Comparison of ENCODE assay signal across 8 mouse cellular contexts in the genomic region with DNA sequence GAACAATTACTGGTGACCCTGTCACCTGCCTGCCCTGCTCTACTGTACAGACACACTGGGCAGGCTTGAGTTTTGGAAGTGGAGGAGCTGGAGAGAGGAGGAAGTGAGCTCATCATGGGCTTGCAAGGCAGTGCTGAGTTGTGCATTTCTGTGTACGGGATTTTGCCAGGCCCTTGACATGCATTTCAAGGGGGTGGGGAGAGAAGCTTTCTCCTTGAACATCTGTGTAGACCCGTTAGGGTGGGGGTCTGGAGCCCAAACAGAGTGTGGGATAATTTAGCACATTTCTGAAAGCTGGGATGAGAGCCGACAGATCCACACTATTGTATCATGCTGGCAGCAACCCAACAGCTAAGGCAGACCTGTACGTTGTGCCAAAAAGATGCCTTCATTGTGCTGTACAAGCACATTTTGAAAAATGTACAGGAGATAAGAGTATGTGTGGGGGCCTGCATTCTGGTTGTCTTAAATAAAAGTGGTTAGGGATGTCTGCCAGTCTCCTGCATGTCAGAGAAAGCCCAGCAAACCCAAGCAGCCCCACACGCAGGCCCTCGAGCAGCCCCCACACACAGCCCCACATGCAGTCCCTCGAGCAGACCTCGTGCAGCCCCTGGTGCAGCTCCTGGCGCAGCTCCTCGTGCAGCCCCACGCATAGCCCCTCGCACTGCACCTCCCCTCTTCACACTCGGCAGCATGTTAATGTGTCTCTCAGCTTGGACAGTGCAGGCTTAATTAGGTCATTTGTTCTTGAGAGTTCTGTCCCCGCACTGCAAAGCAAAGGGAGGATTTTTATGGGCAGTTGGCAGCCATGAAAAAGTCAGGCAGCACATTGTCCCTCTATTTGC. TPM values are rescaled to one million over a fixed set of nuclear protein-coding genes. Genes with fewer than 3 reads are reported as not detected.
DNase-seq lines count a peak whose midpoint lies in the region; ATAC-seq and TF ChIP-seq lines count a peak whose summit lies in the region.

No protein-coding gene starts in this region.

- H3K36me3 ChIP-seq in intestine, embryonic 14.5 days (ENCODE audit: control insufficient read depth, insufficient read depth, low read length) = peaks cover 6% of the 10 kb centered on the region; the same call in 1 of the 2 replicates
- no peaks in the 10 kb centered on the region for H3K36me3 ChIP-seq in midbrain, postnatal 0 days (ENCODE audit: insufficient read depth, low read length)

- 22% methylated on average over 14 of the region's 14 CpGs for WGBS in intestine, embryonic 14.5 days
- 6% methylated on average over 14 of the region's 14 CpGs for WGBS in midbrain, postnatal 0 days

- H3K27me3 ChIP-seq in intestine, embryonic 14.5 days (replicated peaks; ENCODE audit: control insufficient read depth, insufficient read depth, low read length) = no peaks in the 10 kb centered on the region
- no peaks in the 10 kb centered on the region for H3K27me3 ChIP-seq in midbrain, postnatal 0 days (ENCODE audit: insufficient read depth, low read length)

- peak overlapping the region; percentile 62; the same call in 1 of the 2 replicates for H3K27ac ChIP-seq in intestine, embryonic 14.5 days (ENCODE audit: low read depth)
- peak overlapping the region; percentile 34 for H3K27ac ChIP-seq in midbrain, postnatal 0 days (ENCODE audit: low read depth, low read length)

- H3K4me3 ChIP-seq in intestine, embryonic 14.5 days (ENCODE audit: low read depth, low read length) = no peak overlapping the region
- H3K4me3 ChIP-seq in midbrain, postnatal 0 days (ENCODE audit: low read depth, low read length) = no peak overlapping the region

- ATAC-seq in intestine, embryonic 14.5 days (replicated peaks; ENCODE audit: low FRiP score, low TSS enrichment, low read depth) = peak; percentile 73
- peak; percentile 82 for ATAC-seq in midbrain, postnatal 0 days (ENCODE audit: low FRiP score)

- no peak overlapping the region for H3K9ac ChIP-seq in intestine, embryonic 14.5 days (ENCODE audit: low read length)
- no peak overlapping the region for H3K9ac ChIP-seq in midbrain, postnatal 0 days (replicated peaks; ENCODE audit: low read length, poor library complexity, severe bottlenecking)

- peaks cover 42% of the 10 kb centered on the region for H3K4me1 ChIP-seq in intestine, embryonic 14.5 days (replicated peaks; ENCODE audit: control insufficient read depth, insufficient read depth, low read length)
- peaks cover 26% of the 10 kb centered on the region for H3K4me1 ChIP-seq in midbrain, postnatal 0 days (ENCODE audit: insufficient read depth, low read length)

- intact Hi-C loops in left cerebral cortex, postnatal 14 days (cut with DNase I) = no loop called here

- no peak for TF ChIP-seq CTCF in midbrain, postnatal 0 days (IDR thresholded peaks at IDR 0.05)

- DNase-seq in NIH3T3 (ENCODE audit: low read depth) = peak; percentile 69
- DNase-seq in cerebellum, adult 11 months = peak; percentile 43
- peak; percentile 58 to 74 for DNase-seq in frontal cortex, adult 2 months (ENCODE audit: extremely low spot score in 1 of 2, low spot score in 1 of 2)
- peak; percentile 65 for DNase-seq in intestine, embryonic 14.5 days (ENCODE audit: low spot score)
- peak; percentile 72 to 81 for DNase-seq in left cerebral cortex, postnatal 14 days (ENCODE audit: low spot score in 2 of 2)
- peak; percentile 70 for DNase-seq in midbrain, postnatal 0 days (ENCODE audit: low spot score)
- no peak for DNase-seq in embryo, embryonic 10 days (ENCODE audit: low spot score)
- no peak for DNase-seq in spleen, adult 12 weeks (ENCODE audit: low spot score)

- H3K4me2 ChIP-seq in intestine, embryonic 14.5 days (ENCODE audit: low read length) = peak overlapping the region; percentile 21
- no peak overlapping the region for H3K4me2 ChIP-seq in midbrain, postnatal 0 days (ENCODE audit: low read depth, low read length, poor library complexity, severe bottlenecking)

- no peaks in the 10 kb centered on the region for H3K9me3 ChIP-seq in intestine, embryonic 14.5 days (ENCODE audit: control insufficient read depth, low read length)
- H3K9me3 ChIP-seq in midbrain, postnatal 0 days (ENCODE audit: low read length) = no peaks in the 10 kb centered on the region

RNA-seq across cellular contexts. Expression of a gene that starts 27.5 kb away (rescaled TPM):
- polyA plus RNA-seq in frontal cortex, adult 2 months (2012; rRNA removed) = 66.5 and 69.9 TPM in 2 replicates
- polyA plus RNA-seq in intestine, embryonic 14.5 days (2014; fragmentation: Nextera tagmentation; extraction: Ambion mirVana) = 25.9 and 26.1 TPM in 2 replicates
- 100 to 1,000 TPM; 127 to 137 TPM for total RNA-seq in left cerebral cortex, postnatal 14 days (2021)
- 99.4 and 113 TPM in 2 replicates for total RNA-seq in midbrain, postnatal 0 days (2014; rRNA removed)
- 38.9 and 41.8 TPM in 2 replicates for polyA plus RNA-seq in midbrain, postnatal 0 days (2015; fragmentation: Nextera tagmentation; extraction: Ambion mirVana)

Comparison
In these comparisons a context has a peak if more than half of its experiments do, and no peak if none do; other contexts are left out.
1. DNase-seq: peak in NIH3T3 (single experiment), cerebellum, adult 11 months (single experiment), frontal cortex, adult 2 months (2 of 2), intestine, embryonic 14.5 days (single experiment), left cerebral cortex, postnatal 14 days (2 of 2) and midbrain, postnatal 0 days (single experiment); none in embryo, embryonic 10 days (single experiment) and spleen, adult 12 weeks (single experiment).